7 mouse cellular contexts compared by ENCODE assay signal in genomic region chr8:10805405-10806151, GRCm38 (mm10).
DNase-seq lines count a peak whose midpoint lies in the region; ATAC-seq and TF ChIP-seq lines count a peak whose summit lies in the region.

No protein-coding gene starts in this region.

- WGBS in embryonic facial prominence, embryonic 13.5 days, result 7% methylated on average over 24 of the region's 25 CpGs
- WGBS in intestine, postnatal 0 days, result 18% methylated on average over 22 of the region's 25 CpGs
- WGBS in midbrain, embryonic 13.5 days, result 1% methylated on average over 24 of the region's 25 CpGs

- peak; percentile 78 for DNase-seq in embryo, embryonic 10 days (ENCODE audit: low spot score)
- no peak for DNase-seq in adrenal gland, adult 2 months
- DNase-seq in right cerebral cortex, postnatal 25 days, result no peak

- no peaks in the 10 kb centered on the region for H3K9me3 ChIP-seq in embryonic facial prominence, embryonic 13.5 days
- H3K9me3 ChIP-seq in intestine, postnatal 0 days (ENCODE audit: control insufficient read depth), result no peaks in the 10 kb centered on the region
- H3K9me3 ChIP-seq in midbrain, embryonic 13.5 days, result no peaks in the 10 kb centered on the region

- no peak for ATAC-seq in embryonic facial prominence, embryonic 13.5 days (ENCODE audit: insufficient number of reproducible peaks, insufficient read depth, low FRiP score, low TSS enrichment, low read depth)
- ATAC-seq in intestine, postnatal 0 days, result no peak
- ATAC-seq in midbrain, embryonic 13.5 days, result peak; percentile 70
- no peak for ATAC-seq in cerebellum, adult (ENCODE audit: insufficient number of reproducible peaks, low FRiP score, low TSS enrichment)

- no peak for TF ChIP-seq CTCF in intestine, postnatal 0 days (IDR thresholded peaks at IDR 0.05; ENCODE audit: low read depth)

- 0 out of 2 replicates have a peak, but pooled peaks cover 5% of the 10 kb centered on the region for H3K4me1 ChIP-seq in embryonic facial prominence, embryonic 13.5 days
- H3K4me1 ChIP-seq in intestine, postnatal 0 days (replicated peaks; ENCODE audit: control insufficient read depth, insufficient read depth, low read length), result no peaks in the 10 kb centered on the region; the same call in 1 of the 2 replicates
- peaks cover 22% of the 10 kb centered on the region for H3K4me1 ChIP-seq in midbrain, embryonic 13.5 days (replicated peaks)

- no peaks in the 10 kb centered on the region for H3K36me3 ChIP-seq in embryonic facial prominence, embryonic 13.5 days
- no peaks in the 10 kb centered on the region for H3K36me3 ChIP-seq in intestine, postnatal 0 days (ENCODE audit: control insufficient read depth, insufficient read depth)
- no peaks in the 10 kb centered on the region for H3K36me3 ChIP-seq in midbrain, embryonic 13.5 days

- peaks cover 10% of the 10 kb centered on the region for H3K27me3 ChIP-seq in embryonic facial prominence, embryonic 13.5 days
- H3K27me3 ChIP-seq in intestine, postnatal 0 days (replicated peaks; ENCODE audit: control insufficient read depth, insufficient read depth, low read length), result no peaks in the 10 kb centered on the region
- H3K27me3 ChIP-seq in midbrain, embryonic 13.5 days, result no peaks in the 10 kb centered on the region; the same call in 1 of the 2 replicates

- peak overlapping the region; percentile 50 for H3K4me2 ChIP-seq in embryonic facial prominence, embryonic 13.5 days
- H3K4me2 ChIP-seq in intestine, postnatal 0 days (replicated peaks; ENCODE audit: low read depth), result peak overlapping the region; percentile 17; the same call in 1 of the 2 replicates
- peak overlapping the region; percentile 38 for H3K4me2 ChIP-seq in midbrain, embryonic 13.5 days (replicated peaks)

- 0 out of 2 replicates have a peak overlapping the region, but pooled peaks have one; percentile 9 for H3K4me3 ChIP-seq in embryonic facial prominence, embryonic 13.5 days
- no peak overlapping the region for H3K4me3 ChIP-seq in intestine, postnatal 0 days (ENCODE audit: low read depth, low read length)
- no peak overlapping the region for H3K4me3 ChIP-seq in midbrain, embryonic 13.5 days (replicated peaks)

- no peak overlapping the region for H3K27ac ChIP-seq in embryonic facial prominence, embryonic 13.5 days
- no peak overlapping the region for H3K27ac ChIP-seq in intestine, postnatal 0 days (ENCODE audit: low read depth, low read length)
- peak overlapping the region; percentile 79 for H3K27ac ChIP-seq in midbrain, embryonic 13.5 days

- peak overlapping the region; percentile 57 for H3K9ac ChIP-seq in embryonic facial prominence, embryonic 13.5 days
- 0 out of 2 replicates have a peak overlapping the region, but pooled peaks have one; percentile 27 for H3K9ac ChIP-seq in intestine, postnatal 0 days (ENCODE audit: low read depth, low read length)
- H3K9ac ChIP-seq in midbrain, embryonic 13.5 days (replicated peaks), result peak overlapping the region; percentile 28
